Mouse (Mus musculus) spleen, adult 18-20 months (tissue): ENCODE data around the gene Serp1.
"Not testable (repeated sequence)": the region's sequence is repeated elsewhere in the genome, so short reads cannot be mapped to it uniquely, and the experiment has no call there.

Experiments used
- DNase-seq, 2 experiments: peaks; one replicate each; pipeline ENCODE4 v3.0.0; 2022; ENCODE audit warnings: mixed read lengths in 2 of 2

Gene Serp1

DNA sequence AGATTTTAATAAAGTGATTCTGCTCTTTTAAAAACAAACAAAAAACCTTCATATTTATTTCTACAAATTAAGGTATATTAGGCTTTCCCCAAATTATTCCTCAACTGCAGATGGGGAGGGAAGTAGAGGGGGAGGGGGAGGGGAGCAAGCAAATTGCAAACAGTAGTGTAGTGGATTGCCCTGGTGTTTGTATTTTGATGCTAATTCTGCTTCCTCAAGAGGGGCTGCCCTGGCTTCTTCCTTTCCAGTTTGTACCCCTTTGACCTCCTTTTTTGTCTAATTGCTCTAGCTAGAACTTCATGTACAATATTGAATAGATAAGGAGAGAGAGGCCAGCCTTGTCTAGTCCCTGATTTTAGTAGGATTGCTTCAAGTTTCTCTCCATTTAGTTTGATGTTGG lies 21.0 kb downstream of the Serp1 start:
- DNase-seq, result no peak

DNA sequence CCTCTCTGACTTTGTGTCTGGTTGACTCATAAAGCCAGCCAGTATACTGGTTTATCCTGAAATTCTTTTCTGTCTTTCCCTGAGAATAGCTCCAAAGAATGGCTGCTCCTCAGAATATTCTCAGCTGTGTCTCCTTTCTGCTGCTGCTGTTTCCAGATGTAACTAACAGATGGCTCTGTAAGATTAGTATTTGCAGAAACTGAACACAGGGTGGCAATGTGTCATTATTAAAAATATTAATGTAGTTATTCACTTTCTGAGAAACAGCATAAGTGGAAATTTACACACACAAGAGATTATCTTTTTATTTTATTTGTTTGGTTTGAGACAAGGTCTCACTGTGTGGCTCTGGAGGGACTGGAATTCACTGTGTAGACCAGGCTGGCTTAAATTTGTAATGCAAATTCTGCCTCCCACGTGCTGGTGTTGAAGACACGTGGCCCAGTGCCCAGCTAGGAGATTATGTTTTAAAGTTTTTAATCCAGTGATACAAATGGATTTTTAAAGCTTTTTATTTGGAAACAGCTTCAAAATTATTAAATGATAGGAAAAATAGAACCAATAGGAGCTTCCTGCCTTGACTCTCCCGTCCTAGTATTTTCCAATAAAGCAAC lies 21.9 kb downstream of the Serp1 start:
- no peak for DNase-seq

DNA sequence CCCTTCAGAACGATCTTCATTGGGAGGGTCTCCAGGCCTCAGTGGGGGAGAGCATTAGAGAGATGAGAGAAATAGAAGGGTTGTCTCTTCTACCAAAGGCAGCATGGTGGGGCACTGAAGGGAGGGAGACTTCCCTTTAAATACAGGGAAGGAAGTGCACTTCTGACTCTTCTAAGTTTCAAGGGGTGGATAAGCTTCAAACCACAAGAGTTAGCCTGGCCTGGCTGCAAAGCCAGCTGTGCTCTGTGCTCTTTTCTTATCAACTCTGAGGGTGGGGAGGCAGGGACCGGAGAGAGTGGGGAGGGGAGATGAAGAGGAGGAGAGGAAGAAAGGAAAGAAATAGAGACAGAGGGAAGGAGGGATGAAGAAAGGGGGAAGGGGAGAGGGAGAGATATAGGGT lies 23.7 kb downstream of the Serp1 start:
- peak in 1 of 2 experiments; percentile 30 for DNase-seq

DNA sequence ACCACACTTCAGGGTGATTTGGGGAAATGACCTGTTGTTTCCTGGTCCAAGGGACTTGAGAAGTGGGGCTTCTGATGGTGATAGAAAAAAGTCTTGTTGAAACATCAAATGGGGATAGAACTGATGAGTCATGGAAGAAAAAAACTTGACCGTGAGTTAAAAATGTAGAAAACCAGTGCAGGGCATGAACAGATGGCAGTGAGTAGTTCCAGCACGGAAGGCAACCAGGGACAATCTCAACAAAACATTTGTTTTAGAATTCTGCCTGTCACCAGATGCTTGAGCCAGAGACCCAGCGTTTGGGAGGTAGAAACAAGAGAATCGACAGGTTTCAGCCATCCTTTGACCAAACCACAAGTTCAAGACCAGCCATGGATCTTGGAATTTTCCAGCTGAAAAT lies 32.1 kb downstream of the Serp1 start:
- DNase-seq, result no peak

DNA sequence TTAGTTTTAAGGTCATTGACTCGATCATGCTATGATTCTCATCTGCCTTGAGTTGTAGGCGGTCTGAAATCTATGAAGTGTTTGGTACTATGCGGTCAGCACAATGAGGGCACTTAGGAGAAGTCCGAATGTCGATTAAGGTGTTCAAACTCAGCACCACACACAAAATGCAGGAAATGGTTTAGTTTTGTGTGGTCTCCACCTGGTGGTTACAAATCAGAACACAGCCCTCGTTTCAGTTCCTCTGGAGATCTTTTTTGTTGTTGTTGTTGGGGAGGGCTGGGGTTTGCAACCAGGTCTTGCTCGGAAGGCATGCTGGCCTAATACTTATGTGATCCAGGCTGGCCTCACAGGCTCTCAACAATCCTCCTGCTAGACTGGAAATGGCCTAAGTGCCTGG lies 34.9 kb downstream of the Serp1 start:
- DNase-seq, result peak in 1 of 2 experiments; percentile 45

DNA sequence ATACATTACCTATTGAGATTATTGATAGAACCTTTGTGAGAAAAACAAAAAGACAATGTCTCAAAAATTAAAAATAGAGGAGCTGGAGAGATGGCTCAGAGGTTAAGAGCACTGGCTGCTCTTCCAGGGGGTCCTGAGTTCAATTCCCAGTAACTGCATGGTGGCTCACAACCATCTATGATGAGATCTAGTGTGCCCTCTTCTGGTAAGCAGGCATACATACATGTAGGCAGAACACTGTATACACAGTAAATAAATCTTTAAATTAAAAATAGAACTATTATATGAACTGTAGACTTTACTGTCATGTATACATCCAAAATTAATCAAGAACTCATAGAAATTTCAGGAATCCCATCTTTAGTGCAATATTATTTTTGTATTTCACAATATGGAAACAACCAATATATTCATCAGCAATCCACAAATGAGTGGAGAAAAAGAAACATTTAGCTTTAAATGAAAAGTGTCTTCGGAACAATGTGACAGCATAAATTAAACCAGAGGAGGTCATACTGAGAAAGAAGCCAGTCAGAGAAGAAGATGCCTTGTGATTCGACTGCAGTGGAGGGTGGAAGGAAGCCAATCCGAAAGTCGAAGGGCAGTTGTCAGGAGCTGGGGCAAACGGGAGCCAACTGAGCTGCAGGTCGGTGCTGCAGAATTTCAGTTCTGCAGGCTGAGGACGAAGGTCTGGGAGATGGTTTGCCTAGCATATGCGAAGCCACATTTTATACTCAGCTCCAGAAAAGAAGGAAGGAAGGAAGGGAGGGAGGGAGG lies 37.5 kb downstream of the Serp1 start:
- DNase-seq, result no peak

DNA sequence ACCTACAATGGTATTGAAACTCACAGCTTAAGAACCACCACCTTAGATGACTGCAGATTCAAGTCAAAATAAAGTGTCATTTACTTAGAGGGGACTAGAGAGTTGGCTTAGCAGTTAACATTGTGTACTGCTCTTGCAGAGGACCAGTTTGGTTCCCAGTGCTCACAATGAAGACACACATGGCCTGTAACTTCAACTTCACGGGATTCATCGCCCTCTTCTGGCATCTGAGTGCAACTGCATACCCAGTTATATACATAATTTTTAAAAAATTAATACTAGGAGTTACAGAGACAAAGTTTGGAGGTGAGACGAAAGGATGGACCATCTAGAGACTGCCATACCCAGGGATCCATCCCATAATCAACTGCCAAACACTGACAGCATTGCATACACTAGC lies 38.6 kb downstream of the Serp1 start:
- DNase-seq, result no peak

DNA sequence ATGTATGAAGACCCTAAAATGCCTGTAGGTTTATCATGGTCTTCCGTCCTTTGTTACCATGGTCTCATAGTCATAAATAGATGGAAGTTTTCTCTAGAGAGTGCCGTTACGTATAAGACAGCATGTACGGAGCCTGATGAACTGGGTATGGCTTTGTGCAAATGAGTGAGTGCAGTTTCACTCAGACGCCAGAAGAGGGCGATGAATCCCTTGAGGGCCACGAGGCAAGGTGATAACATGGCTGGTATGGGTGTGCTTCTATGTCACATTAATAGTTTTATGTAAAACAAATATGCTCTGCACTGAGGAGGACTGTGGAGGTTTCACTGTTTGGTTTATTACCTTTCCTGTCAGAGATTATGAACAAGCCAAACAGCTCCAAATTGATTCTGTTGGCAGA lies 39.8 kb downstream of the Serp1 start:
- DNase-seq, result no peak

DNA sequence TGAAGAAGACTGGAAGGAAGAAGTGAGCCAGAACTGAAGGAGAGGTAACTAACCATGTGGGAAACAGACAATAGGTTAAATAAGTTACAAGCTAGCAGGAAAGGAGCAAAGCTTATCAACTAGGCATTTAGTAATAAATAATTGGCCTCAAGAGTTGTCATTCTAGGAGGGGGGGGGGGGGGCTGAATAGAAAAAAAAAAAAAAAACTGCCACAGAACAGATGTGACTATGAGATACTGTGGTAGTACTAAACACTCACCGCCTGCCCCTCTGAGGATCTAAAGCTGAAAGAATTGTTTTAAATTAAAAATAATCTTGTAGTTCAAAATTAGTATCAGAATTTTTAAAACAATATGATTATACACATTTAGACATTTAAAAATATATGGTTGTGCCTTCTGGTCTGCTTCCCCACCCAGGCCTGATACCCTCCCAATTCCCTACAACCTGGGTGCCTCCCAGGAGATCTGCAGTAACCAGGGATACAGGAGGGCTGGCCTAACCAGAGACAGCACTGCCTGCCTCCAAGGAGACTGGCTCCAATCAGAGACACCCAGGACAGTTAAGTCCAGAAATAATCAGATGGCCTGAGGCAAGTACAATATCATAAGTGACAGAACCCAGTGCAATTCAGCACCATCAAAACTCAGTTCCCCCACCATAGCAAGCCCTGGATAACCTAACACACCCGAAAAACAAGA lies 46.8 kb downstream of the Serp1 start:
- DNase-seq, result no peak

DNA sequence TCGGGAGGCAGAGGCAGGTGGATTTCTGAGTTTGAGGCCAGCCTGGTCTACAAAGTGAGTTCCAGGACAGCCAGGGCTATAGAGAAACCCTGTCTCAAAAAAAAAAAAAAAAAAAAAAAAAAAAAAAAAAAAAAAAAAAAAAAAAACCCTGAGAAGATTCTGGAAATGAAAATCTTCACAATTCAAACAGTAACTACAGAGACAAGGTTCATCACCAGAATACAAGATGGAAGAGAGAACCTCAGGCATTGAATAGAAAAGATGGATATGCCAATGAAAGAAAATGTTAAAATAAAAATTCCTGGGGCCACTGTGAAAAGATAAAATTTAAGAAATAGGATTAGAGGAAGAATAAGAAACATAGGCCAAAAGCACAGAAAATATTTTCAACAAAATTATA lies 50.4 kb downstream of the Serp1 start:
- DNase-seq, result not testable (repeated sequence)
